Mouse (Mus musculus) midbrain, embryonic 15.5 days (tissue): ENCODE results near the gene Srsf6. TPM values are rescaled to one million over a fixed set of nuclear protein-coding genes. Genes with fewer than 3 reads are reported as not detected.

ENCODE experiments used
- ATAC-seq: fragments of 200-750 bp; cut with Nextera tagmentation; replicated peaks from 2 replicates; pipeline ENCODE4 v1.8.0; 2017; ENCODE audit warnings: moderate TSS enrichment
- H3K27ac ChIP-seq: fragments of 300-500 bp; sonication (generic); 2 replicates; pipeline ENCODE4 v1.5.1; 2015; ENCODE audit warnings: mild to moderate bottlenecking, inconsistent platforms
- H3K27me3 ChIP-seq: fragments of 300-500 bp; sonication (generic); replicated peaks from 2 replicates; pipeline ENCODE4 v1.6.1; 2015; ENCODE audit warnings: inconsistent platforms
- H3K36me3 ChIP-seq: fragments of 300-500 bp; sonication (generic); replicated peaks from 2 replicates; pipeline ENCODE4 v1.6.1; 2015; ENCODE audit warnings: inconsistent platforms
- H3K4me1 ChIP-seq: fragments of 300-500 bp; sonication (generic); 2 replicates; pipeline ENCODE4 v1.6.1; 2015; ENCODE audit warnings: inconsistent platforms
- H3K4me2 ChIP-seq: fragments of 300-500 bp; sonication (generic); 2 replicates; pipeline ENCODE4 v1.6.1; 2015; ENCODE audit warnings: inconsistent platforms, mild to moderate bottlenecking, moderate library complexity
- H3K4me3 ChIP-seq: fragments of 300-500 bp; sonication (generic); 2 replicates; pipeline ENCODE4 v1.5.1; 2015; ENCODE audit warnings: mild to moderate bottlenecking, inconsistent platforms
- H3K9ac ChIP-seq: fragments of 300-500 bp; sonication (generic); 2 replicates; pipeline ENCODE4 v1.6.1; 2015; ENCODE audit warnings: mild to moderate bottlenecking, inconsistent platforms
- H3K9me3 ChIP-seq: fragments of 300-500 bp; sonication (generic); 2 replicates; pipeline ENCODE4 v1.6.1; 2016; ENCODE audit warnings: inconsistent platforms
- WGBS: fragments of 180-500 bp; shearing (Covaris S2); methylation state at CpG from one replicate; pipeline ENCODE4 v1.1.7; 2015; ENCODE audit warnings: mixed read lengths; 5-methylcytosine and 5-hydroxymethylcytosine counted together
- polyA plus RNA-seq: library from polyadenylated mRNA; unstranded; fragments of >200 nt; fragmentation: Nextera tagmentation; extraction: Ambion mirVana; gene quantifications from 2 replicates; pipeline ENCODE4 v1.2.1, GENCODE M21; 2015

Srsf6 gene
- polyA plus RNA-seq, 1 experiment from 2014 or later, result 142 TPM

DNA sequence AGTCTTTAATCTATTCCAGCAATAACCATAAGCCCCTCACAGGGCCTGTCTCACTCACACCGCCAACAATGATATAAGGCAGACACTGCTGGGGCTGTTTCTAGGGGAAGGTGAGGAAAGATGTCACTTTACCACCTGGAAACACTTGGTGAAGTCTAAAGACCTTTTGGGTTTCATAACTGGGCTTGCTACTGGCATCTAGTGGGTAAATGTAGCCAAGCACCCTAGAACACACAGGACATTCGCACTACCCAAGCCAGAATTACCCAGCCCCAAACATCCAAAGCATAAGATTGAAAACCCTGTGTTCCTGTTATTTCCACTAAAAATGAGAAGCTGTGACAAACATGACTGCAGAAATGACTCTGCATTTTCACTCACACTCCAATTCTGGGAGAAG is 16.8 kb upstream of the Srsf6 start:
- H3K9ac ChIP-seq, result no peak overlapping the region
- no peak overlapping the region for H3K27ac ChIP-seq
- no peak overlapping the region for H3K4me3 ChIP-seq
- H3K36me3 ChIP-seq, result no peaks in the 10 kb centered on the region
- no peaks in the 10 kb centered on the region for H3K4me1 ChIP-seq
- peak; percentile 24; the same call in 1 of the 2 replicates for ATAC-seq
- H3K9me3 ChIP-seq, result no peaks in the 10 kb centered on the region
- H3K27me3 ChIP-seq, result 0 out of 2 replicates have a peak, but pooled peaks cover 2% of the 10 kb centered on the region
- 66% methylated on average over 2 of the region's 2 CpGs for WGBS
- no peak overlapping the region for H3K4me2 ChIP-seq

DNA sequence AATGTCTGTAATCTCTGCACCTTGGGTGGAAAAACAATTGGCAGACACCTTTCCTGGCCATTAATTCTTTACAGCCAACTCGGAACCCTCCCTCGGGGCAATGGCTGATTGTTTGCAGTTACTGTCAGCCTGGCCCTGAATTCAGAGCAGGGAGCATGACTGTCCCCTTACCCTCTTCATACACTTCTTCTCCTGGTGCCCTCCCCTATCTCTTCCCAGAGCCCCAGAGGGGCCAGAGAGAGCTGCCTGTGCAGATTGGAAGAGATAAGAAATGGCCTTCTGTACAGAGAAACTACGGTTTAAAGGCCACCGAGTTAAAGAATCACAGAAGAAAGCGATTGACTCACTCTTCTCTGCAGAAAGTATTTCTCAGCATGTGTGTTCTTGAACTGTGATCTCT is 11.4 kb upstream of the Srsf6 start:
- Histone ChIP-seq H3K36me3 (no peaks in the 10 kb centered on the region), H3K4me1 (no peaks in the 10 kb centered on the region), H3K27me3 (no peaks in the 10 kb centered on the region), H3K9ac (no peak overlapping the region), H3K9me3 (no peaks in the 10 kb centered on the region), H3K4me2 (no peak overlapping the region), H3K4me3 (no peak overlapping the region), H3K27ac (no peak overlapping the region)
- WGBS, result 72% methylated on average over 5 of the region's 5 CpGs
- ATAC-seq, result no peak

GRCm38 (mm10) chr2:162922183-162922582 is 9.1 kb upstream of the Srsf6 start:
- H3K36me3 ChIP-seq, result no peaks in the 10 kb centered on the region
- no peak overlapping the region for H3K4me3 ChIP-seq
- no peak overlapping the region for H3K4me2 ChIP-seq
- no peak for ATAC-seq
- no peaks in the 10 kb centered on the region for H3K4me1 ChIP-seq
- WGBS, result 17% methylated on average over 6 of the region's 6 CpGs
- no peak overlapping the region for H3K27ac ChIP-seq
- H3K27me3 ChIP-seq, result no peaks in the 10 kb centered on the region
- H3K9ac ChIP-seq, result no peak overlapping the region
- H3K9me3 ChIP-seq, result no peaks in the 10 kb centered on the region

DNA sequence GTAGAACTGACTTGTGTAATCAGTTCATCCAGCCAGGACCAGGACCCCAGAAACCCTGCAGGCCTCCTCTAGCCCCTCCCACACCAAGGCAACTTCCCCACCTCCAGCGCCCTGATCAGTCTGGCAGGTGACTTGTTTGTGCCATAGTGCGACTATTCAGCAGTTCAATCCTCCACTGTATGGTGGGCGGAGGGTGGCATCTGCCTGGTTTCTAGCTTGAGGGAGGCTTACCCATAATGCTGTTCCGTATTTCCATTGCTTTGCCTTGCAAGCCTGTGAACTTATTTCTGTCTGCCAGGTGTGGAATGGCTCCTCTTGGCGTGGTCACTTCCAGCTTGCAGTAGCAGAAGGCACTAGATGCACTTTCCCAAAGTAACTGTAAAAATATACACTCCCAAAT is 8.5 kb upstream of the Srsf6 start:
- H3K4me1 ChIP-seq, result no peaks in the 10 kb centered on the region
- no peaks in the 10 kb centered on the region for H3K27me3 ChIP-seq
- H3K4me3 ChIP-seq, result no peak overlapping the region
- 76% methylated on average over 5 of the region's 5 CpGs for WGBS
- H3K36me3 ChIP-seq, result no peaks in the 10 kb centered on the region
- H3K9me3 ChIP-seq, result no peaks in the 10 kb centered on the region
- no peak overlapping the region for H3K9ac ChIP-seq
- no peak overlapping the region for H3K27ac ChIP-seq
- ATAC-seq, result no peak
- no peak overlapping the region for H3K4me2 ChIP-seq

DNA sequence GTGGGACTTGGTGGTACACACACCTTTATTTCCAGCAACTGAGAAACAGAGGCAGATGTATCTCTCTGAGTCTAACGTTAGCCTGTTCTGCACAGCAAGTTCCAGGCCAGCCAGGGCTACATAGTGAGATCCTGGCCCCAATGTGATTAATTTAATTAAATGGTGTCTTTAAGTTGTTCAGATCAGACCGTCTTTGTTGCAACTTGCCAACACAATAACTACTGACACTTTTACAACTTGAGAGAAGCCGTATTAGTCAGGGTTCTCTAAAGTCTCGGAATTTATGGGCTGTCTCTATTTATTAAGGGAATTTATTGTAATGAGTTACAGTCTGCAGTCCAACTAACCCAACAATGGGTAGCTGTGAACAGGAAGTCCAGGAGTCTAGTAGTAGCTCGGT is 7.2 kb upstream of the Srsf6 start:
- H3K9ac ChIP-seq, result no peak overlapping the region
- no peak for ATAC-seq
- no peak overlapping the region for H3K4me3 ChIP-seq
- H3K4me1 ChIP-seq, result no peaks in the 10 kb centered on the region
- no peaks in the 10 kb centered on the region for H3K9me3 ChIP-seq
- H3K36me3 ChIP-seq, result no peaks in the 10 kb centered on the region
- no peaks in the 10 kb centered on the region for H3K27me3 ChIP-seq
- H3K27ac ChIP-seq, result no peak overlapping the region
- WGBS, result 85% methylated on average over 5 of the region's 5 CpGs
- H3K4me2 ChIP-seq, result no peak overlapping the region

DNA sequence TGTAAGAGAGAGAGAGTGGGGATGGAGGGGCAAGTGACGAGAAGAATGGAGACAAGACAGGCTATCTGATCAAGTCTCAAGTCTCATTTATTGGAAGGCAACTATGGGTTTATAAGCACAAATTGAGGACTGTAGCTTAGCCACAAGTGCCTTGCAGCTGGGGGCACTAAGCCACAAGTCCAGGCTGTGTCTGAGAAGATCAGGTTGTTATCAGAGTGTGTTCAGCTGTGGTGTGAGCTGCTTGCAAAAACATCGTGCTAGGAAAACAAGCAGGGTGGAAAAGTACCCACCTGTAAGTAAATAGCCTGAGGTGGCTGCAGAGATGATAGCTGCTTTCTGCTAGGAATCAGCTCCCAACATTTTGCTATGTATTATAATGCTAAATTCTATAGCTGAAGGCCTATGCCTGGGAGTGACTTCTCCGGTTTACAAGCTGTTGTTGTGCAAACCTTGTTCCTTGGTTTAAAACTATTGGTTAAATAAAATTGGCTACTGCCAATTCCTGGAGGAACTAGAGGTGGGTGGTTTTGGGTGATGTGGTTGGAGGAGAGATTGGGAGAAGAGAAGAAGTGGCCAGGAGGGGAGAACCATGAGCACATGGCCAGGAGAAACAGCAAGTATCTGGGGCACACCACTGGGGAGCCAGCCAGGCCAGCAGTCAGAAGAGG is 3.3 kb upstream of the Srsf6 start:
- WGBS, result 73% methylated on average over 3 of the region's 3 CpGs
- no peak overlapping the region for H3K4me2 ChIP-seq
- no peaks in the 10 kb centered on the region for H3K36me3 ChIP-seq
- no peaks in the 10 kb centered on the region for H3K9me3 ChIP-seq
- H3K4me3 ChIP-seq, result no peak overlapping the region
- no peak overlapping the region for H3K9ac ChIP-seq
- peaks cover 14% of the 10 kb centered on the region for H3K4me1 ChIP-seq
- H3K27me3 ChIP-seq, result no peaks in the 10 kb centered on the region
- ATAC-seq, result no peak
- H3K27ac ChIP-seq, result no peak overlapping the region

- Histone ChIP-seq H3K27me3 (no peaks in the 10 kb centered on the region), H3K4me3 (no peak overlapping the region), H3K36me3 (peaks cover 13% of the 10 kb centered on the region), H3K4me1 (peaks cover 20% of the 10 kb centered on the region), H3K9ac (no peak overlapping the region), H3K9me3 (no peaks in the 10 kb centered on the region), H3K27ac (no peak overlapping the region), H3K4me2 (no peak overlapping the region)
- ATAC-seq, result no peak
- 84% methylated on average over 3 of the region's 3 CpGs for WGBS
Observed at GRCm38 (mm10) chr2:162929704-162930103, 1.6 kb upstream of the Srsf6 start.

DNA sequence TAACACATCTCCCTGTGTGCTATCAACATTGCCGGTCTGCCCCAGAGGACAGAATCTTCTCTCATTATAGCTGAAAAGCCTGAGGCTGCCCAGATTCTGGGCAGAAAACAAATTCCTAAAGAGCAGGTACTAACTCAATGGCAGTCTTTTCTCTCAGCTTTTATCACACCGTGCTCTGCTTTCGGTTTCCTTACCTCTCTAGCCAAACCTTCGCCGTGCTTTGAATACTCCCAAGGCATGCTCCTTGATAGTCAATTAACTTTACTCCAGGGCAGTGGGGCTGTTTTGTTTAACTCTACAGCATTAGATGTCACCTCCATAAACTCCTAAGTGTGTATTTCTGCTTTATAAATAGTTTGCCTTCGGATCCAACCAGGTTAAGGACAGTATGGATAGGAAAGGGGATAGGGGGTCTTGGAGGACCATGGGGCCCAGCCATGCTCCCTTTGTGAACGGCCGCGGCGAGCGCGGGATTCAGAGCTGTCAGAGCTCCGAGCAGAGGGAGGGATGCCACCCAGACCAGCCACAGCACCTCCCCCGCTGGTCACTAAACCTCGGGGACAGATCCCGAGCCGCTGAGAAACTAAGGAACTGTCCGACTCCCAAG is 709 bp upstream of the Srsf6 start:
- Histone ChIP-seq H3K4me1 (peaks cover 20% of the 10 kb centered on the region), H3K27me3 (no peaks in the 10 kb centered on the region), H3K4me3 (peak overlapping the region; percentile 99), H3K9me3 (no peaks in the 10 kb centered on the region), H3K4me2 (peak overlapping the region; percentile 88), H3K9ac (peak overlapping the region; percentile 100), H3K36me3 (peaks cover 21% of the 10 kb centered on the region), H3K27ac (peak overlapping the region; percentile 100)
- under 1% methylated on average over 18 of the region's 18 CpGs for WGBS
- peak; percentile 76 for ATAC-seq

- Histone ChIP-seq H3K4me1 (peaks cover 20% of the 10 kb centered on the region), H3K36me3 (peaks cover 32% of the 10 kb centered on the region), H3K27me3 (no peaks in the 10 kb centered on the region), H3K9me3 (no peaks in the 10 kb centered on the region), H3K4me3 (peak overlapping the region; percentile 99), H3K9ac (peak overlapping the region; percentile 100), H3K27ac (peak overlapping the region; percentile 100), H3K4me2 (peak overlapping the region; percentile 88)
- WGBS, result under 1% methylated on average over 79 of the region's 103 CpGs
- peak; percentile 57 for ATAC-seq
Observed at GRCm38 (mm10) chr2:162931674-162932650, 634 bp downstream of the Srsf6 start.

DNA sequence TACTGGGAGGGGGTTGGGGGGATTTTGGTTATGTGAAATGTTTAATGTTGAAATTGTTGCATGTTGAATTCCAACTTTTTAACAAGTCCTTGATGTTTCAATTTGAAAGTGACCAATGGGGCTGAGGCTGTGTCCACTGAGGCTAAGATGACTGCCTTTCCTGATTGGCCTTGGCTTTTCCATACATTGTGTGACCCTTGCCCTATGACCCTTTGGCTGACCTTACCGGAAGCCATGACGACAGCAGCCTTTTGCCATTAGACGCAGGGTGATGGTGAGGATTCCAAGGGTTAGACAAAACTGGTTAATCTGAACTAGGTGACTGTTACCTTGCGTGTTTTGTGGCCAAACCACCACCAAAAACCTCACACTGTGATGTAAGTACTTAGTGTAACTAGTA is 1.4 kb downstream of the Srsf6 start:
- 44% methylated on average over 4 of the region's 4 CpGs for WGBS
- Histone ChIP-seq H3K9me3 (no peaks in the 10 kb centered on the region), H3K4me3 (peak overlapping the region; percentile 99), H3K9ac (no peak overlapping the region), H3K4me2 (peak overlapping the region; percentile 88), H3K27ac (no peak overlapping the region), H3K36me3 (peaks cover 38% of the 10 kb centered on the region), H3K4me1 (peaks cover 20% of the 10 kb centered on the region), H3K27me3 (no peaks in the 10 kb centered on the region)
- no peak for ATAC-seq

DNA sequence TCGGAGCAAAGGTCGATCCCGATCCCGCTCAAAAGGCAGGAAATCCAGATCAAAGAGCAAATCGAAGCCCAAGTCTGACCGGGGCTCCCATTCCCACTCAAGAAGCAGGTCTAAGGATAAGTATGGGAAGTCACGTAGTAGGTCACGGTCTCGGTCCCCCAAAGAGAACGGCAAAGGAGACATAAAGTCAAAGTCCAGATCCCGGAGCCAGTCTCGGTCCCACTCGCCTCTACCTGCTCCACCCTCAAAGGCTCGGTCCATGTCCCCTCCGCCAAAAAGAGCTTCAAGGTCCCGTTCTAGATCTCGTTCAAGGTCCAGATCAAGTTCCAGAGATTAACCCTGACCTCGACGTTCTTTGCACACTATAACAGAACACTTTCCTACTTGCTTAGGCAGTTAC is 3.1 kb downstream of the Srsf6 start:
- Histone ChIP-seq H3K4me2 (no peak overlapping the region), H3K36me3 (peaks cover 50% of the 10 kb centered on the region), H3K9ac (no peak overlapping the region), H3K27me3 (no peaks in the 10 kb centered on the region), H3K4me3 (no peak overlapping the region), H3K27ac (no peak overlapping the region), H3K4me1 (peaks cover 20% of the 10 kb centered on the region), H3K9me3 (no peaks in the 10 kb centered on the region)
- ATAC-seq, result no peak
- 95% methylated on average over 19 of the region's 19 CpGs for WGBS

- no peak for ATAC-seq
Observed at GRCm38 (mm10) chr2:162935700-162936099, 4.4 kb downstream of the Srsf6 start.

More at GRCm38 (mm10) chr2:162935700-162936099, 4.4 kb downstream of the Srsf6 start:
- Histone ChIP-seq H3K9me3 (no peaks in the 10 kb centered on the region), H3K4me2 (no peak overlapping the region), H3K4me1 (peaks cover 14% of the 10 kb centered on the region), H3K27me3 (no peaks in the 10 kb centered on the region), H3K27ac (no peak overlapping the region), H3K36me3 (peaks cover 58% of the 10 kb centered on the region), H3K9ac (no peak overlapping the region), H3K4me3 (no peak overlapping the region)
- WGBS, result 96% methylated on average over 3 of the region's 3 CpGs
